Mouse (Mus musculus) kidney, embryonic 14.5 days (tissue): ENCODE measurements at regions not wholly inside any gene's neighbourhood (a gene's known extent, or its start where the extent isn't known, plus 50 kb on each side); places are given as distances from the start of the nearest gene placed in this dataset.
A peak's percentile ranks its signal among the peaks of the same experiment; 100 is the strongest.

Experiments used
- ATAC-seq: fragments of 200-750 bp; cut with Nextera tagmentation; 2 replicates; pipeline ENCODE4 v1.8.0; 2017; ENCODE audit warnings: moderate number of reproducible peaks, mild to moderate bottlenecking, moderate TSS enrichment, moderate library complexity; ENCODE audit not compliant: low FRiP score, low TSS enrichment
- H3K27ac ChIP-seq: fragments of 300-500 bp; sonication (generic); 2 replicates; pipeline ENCODE4 v1.5.1; 2014; ENCODE audit warnings: low read depth, mild to moderate bottlenecking, low read length, moderate library complexity, mixed read lengths
- H3K27me3 ChIP-seq: fragments of 300-500 bp; sonication (generic); 2 replicates; pipeline ENCODE4 v1.6.1; 2014; ENCODE audit warnings: mild to moderate bottlenecking, low read length; ENCODE audit not compliant: control insufficient read depth, insufficient read depth
- H3K36me3 ChIP-seq: fragments of 300-500 bp; sonication (generic); 2 replicates; pipeline ENCODE4 v1.6.1; 2014; ENCODE audit warnings: low read length, mixed read lengths; ENCODE audit not compliant: control insufficient read depth, insufficient read depth
- H3K4me1 ChIP-seq: fragments of 300-500 bp; sonication (generic); 2 replicates; pipeline ENCODE4 v1.6.1; 2014; ENCODE audit warnings: low read length, mixed read lengths; ENCODE audit not compliant: control insufficient read depth, insufficient read depth
- H3K4me2 ChIP-seq: fragments of 300-500 bp; sonication (generic); replicated peaks from 2 replicates; pipeline ENCODE4 v1.6.1; 2014; ENCODE audit warnings: low read depth, mild to moderate bottlenecking, low read length
- H3K4me3 ChIP-seq: fragments of 300-500 bp; sonication (generic); 2 replicates; pipeline ENCODE4 v1.5.1; 2014; ENCODE audit warnings: mild to moderate bottlenecking, low read length
- H3K9ac ChIP-seq: fragments of 300-500 bp; sonication (generic); 2 replicates; pipeline ENCODE4 v1.6.1; 2014; ENCODE audit warnings: low read depth, mild to moderate bottlenecking, low read length, moderate library complexity
- H3K9me3 ChIP-seq: fragments of 300-500 bp; sonication (generic); 2 replicates; pipeline ENCODE4 v1.6.1; 2016; ENCODE audit warnings: low read length; ENCODE audit not compliant: control insufficient read depth
- WGBS: fragments of 180-500 bp; shearing (Covaris S2); extraction: QIAGEN DNeasy Blood & Tissue Kit; methylation state at CpG from one replicate; pipeline ENCODE4 v1.1.7; 2014; 5-methylcytosine and 5-hydroxymethylcytosine counted together

DNA sequence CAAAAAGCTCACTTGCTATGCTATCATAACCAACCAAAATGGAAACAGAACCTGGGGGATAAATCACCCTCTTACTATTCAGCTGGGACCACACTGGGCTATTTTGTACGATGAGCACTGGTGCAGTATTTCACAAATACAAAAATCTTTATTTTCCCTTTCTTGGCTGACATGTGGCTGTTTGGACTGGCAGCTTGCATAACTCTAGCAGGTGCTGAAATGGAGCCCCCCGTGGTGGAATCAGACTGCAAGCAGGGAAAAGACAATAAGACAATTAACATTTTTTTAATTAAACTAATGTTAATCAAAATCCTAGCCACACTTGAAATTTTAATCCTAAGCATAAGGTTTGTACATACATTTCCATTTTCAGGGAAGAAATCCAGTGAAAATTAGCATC, 196.4 kb upstream of the Irx5 start:
- no peaks in the 10 kb centered on the region for H3K36me3 ChIP-seq
- no peak overlapping the region for H3K27ac ChIP-seq
- no peaks in the 10 kb centered on the region for H3K4me1 ChIP-seq
- H3K9me3 ChIP-seq = no peaks in the 10 kb centered on the region; the same call in 1 of the 2 replicates
- no peak overlapping the region for H3K4me2 ChIP-seq
- ATAC-seq = no peak
- H3K27me3 ChIP-seq = peaks cover 2% of the 10 kb centered on the region; the same call in 1 of the 2 replicates
- no peak overlapping the region for H3K9ac ChIP-seq
- H3K4me3 ChIP-seq = no peak overlapping the region
- 70% methylated on average over 2 of the region's 2 CpGs for whole genome bisulfite sequencing

DNA sequence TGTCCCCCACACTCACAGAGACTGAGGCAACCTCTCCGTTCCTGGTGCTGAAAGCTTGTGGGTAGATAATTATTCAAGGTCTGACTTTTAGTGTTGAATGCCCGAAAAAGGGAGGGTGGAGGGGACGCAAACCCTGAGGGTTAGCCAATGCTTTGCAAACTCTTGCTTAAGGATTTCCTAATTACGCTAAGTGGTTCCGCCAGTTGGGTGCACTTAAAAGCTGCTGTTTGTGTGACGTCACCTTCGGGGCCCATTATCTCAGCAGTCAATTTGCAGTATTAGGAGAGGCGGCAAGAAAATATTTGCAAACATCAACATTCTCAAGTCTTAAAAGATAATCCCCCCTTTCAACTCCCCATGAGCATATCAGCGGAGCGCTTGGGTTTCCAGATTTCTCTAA, 199.2 kb upstream of the Irx5 start:
- 49% methylated on average over 10 of the region's 10 CpGs for WGBS
- no peak overlapping the region for H3K4me3 ChIP-seq
- peaks cover 2% of the 10 kb centered on the region; the same call in 1 of the 2 replicates for H3K27me3 ChIP-seq
- H3K9ac ChIP-seq = no peak overlapping the region
- no peaks in the 10 kb centered on the region for H3K4me1 ChIP-seq
- H3K36me3 ChIP-seq = no peaks in the 10 kb centered on the region
- no peak overlapping the region for H3K4me2 ChIP-seq
- no peaks in the 10 kb centered on the region; the same call in 1 of the 2 replicates for H3K9me3 ChIP-seq
- no peak for ATAC-seq
- no peak overlapping the region for H3K27ac ChIP-seq

DNA sequence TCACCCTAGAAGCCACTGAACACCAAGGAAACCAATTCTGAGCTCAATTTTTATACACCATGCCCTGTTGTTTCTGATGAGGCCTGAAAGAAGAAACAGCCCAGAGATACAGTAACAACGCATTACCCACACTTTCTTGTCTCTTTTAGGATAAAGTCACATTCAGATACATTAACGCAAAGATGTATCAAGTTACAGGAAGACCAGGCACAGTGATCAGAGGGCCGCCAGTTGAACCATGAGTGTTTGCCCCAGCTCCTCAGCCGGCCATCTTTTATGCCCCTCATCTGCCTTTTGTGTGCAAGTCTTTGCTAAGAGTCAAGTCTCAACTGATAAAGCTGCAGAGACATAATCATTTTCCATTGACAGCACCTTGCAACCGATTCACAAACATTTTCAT, 204.9 kb upstream of the Irx5 start:
- no peak for ATAC-seq
- whole genome bisulfite sequencing = 70% methylated on average over 5 of the region's 5 CpGs
- Histone ChIP-seq H3K27ac (no peak overlapping the region), H3K27me3 (peaks cover 1% of the 10 kb centered on the region; the same call in 1 of the 2 replicates), H3K9ac (no peak overlapping the region), H3K9me3 (no peaks in the 10 kb centered on the region), H3K4me1 (no peaks in the 10 kb centered on the region), H3K4me2 (no peak overlapping the region), H3K36me3 (no peaks in the 10 kb centered on the region), H3K4me3 (no peak overlapping the region)

DNA sequence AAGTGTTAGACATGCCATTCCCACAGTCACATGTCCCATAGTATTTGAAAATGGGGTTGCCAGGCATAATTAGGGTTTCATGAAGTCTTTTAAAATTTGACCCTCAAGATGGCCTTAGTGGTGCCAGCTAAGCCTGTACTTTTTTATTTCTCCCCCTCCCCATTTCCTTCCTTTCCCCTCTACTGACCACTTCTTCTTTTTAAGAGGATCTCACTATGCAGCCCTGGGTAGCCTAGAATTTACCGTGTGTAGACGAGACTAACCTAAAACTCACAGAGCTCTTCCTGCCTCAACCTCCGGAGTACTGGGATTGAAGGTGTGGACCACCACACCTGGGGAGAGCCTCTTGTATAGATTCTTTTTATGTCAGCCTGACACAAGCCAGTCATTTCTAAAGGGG, 209.8 kb upstream of the Irx5 start:
- H3K4me2 ChIP-seq = no peak overlapping the region
- no peak for ATAC-seq
- no peaks in the 10 kb centered on the region for H3K27me3 ChIP-seq
- no peaks in the 10 kb centered on the region for H3K36me3 ChIP-seq
- no peak overlapping the region for H3K4me3 ChIP-seq
- H3K27ac ChIP-seq = no peak overlapping the region
- H3K9ac ChIP-seq = no peak overlapping the region
- no peaks in the 10 kb centered on the region for H3K4me1 ChIP-seq
- 93% methylated on average over 3 of the region's 3 CpGs for WGBS
- H3K9me3 ChIP-seq = 0 out of 2 replicates have a peak, but pooled peaks cover 3% of the 10 kb centered on the region

DNA sequence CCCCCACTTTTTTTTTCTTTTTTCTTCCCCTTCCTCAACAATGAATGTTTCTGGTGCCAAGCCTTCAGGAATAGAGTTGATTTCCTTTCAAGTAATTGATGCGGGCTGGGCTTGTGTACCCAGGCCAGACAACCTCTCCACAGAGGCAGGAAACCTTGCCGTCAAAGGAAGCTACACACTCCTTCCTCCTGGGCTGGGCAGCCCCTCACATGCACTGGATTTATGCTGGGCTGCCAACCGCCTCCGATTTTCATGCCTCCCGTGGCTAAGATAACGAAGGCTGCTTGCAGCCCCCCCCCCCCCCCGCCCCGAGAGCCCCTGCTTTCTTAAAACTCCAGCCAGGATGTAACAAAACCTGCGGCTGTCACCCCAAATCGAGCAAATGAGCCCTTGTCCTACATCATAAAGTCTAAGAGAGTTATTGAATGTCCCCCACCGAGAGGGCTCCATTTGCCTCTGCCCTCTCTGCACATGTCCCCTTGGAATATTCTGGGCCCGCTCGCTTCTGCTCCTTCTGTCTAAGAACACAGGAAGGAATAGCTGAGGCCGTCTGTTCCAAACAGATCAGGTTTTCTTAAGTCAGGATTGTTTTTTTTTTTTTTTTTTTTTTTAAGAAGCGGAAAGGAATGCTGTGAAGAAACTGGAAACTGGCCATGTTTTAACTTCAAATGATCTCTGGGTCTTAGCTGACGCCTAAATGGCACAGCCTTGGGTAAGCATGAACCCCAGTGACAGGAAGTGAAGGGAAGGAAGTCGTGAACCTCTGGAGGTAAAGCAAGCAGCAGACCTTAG, 220.1 kb upstream of the Irx5 start:
- H3K36me3 ChIP-seq = no peaks in the 10 kb centered on the region
- no peak overlapping the region; the same call in 1 of the 2 replicates for H3K4me2 ChIP-seq
- peaks cover 12% of the 10 kb centered on the region for H3K4me1 ChIP-seq
- no peak overlapping the region for H3K4me3 ChIP-seq
- 5% methylated on average over 17 of the region's 17 CpGs for WGBS
- H3K27ac ChIP-seq = peak overlapping the region; percentile 31; the same call in 1 of the 2 replicates
- peaks cover 21% of the 10 kb centered on the region for H3K27me3 ChIP-seq
- peak; percentile 63; the same call in 1 of the 2 replicates for ATAC-seq
- H3K9me3 ChIP-seq = no peaks in the 10 kb centered on the region
- H3K9ac ChIP-seq = no peak overlapping the region

DNA sequence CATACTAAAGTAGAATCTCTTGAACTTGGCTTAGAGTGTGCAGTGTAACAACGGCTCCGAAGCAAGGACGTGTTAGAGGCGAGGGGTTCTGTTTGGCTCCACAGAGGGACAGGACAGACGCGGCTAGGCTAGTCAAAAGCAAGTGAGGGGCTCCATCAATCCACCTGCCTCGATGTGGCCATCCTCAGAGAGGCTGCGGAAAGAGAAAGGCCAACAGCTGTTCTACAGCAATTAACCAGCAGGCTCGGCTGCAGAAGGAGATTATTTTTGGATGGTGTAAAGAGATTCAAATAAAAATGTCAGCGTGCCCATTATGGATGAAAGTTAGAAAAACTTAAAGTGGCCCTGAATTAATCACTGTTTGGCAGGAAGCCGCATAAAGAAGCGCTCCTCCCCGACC, 221.0 kb upstream of the Irx5 start:
- 11% methylated on average over 13 of the region's 13 CpGs for WGBS
- H3K4me2 ChIP-seq = no peak overlapping the region
- H3K27me3 ChIP-seq = peaks cover 26% of the 10 kb centered on the region
- no peaks in the 10 kb centered on the region for H3K9me3 ChIP-seq
- H3K36me3 ChIP-seq = no peaks in the 10 kb centered on the region
- ATAC-seq = no peak
- no peak overlapping the region for H3K27ac ChIP-seq
- H3K4me3 ChIP-seq = no peak overlapping the region
- peaks cover 12% of the 10 kb centered on the region for H3K4me1 ChIP-seq
- no peak overlapping the region for H3K9ac ChIP-seq

DNA sequence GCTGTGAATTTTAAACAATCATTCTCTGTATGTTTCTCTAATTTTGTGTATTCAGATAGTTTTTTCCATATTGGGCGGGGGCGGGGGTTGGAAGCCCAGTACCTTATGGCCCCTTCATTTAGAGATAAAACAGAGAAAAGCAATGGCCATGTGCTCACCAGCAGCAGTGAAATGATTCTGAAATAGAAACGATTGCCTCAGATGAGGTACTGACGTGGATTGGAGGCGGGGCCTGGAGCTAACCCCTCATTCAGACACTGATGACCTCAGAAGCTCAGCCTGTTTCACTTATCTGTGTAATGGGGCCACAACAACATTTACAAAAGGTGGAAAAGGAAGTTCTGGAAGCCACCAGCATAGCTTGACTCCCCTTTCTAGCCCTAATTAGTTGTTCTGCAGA, 223.0 kb upstream of the Irx5 start:
- Histone ChIP-seq H3K27me3 (peaks cover 29% of the 10 kb centered on the region), H3K36me3 (no peaks in the 10 kb centered on the region), H3K4me3 (no peak overlapping the region), H3K4me2 (no peak overlapping the region), H3K27ac (no peak overlapping the region), H3K4me1 (peaks cover 12% of the 10 kb centered on the region), H3K9ac (no peak overlapping the region), H3K9me3 (no peaks in the 10 kb centered on the region)
- WGBS = 33% methylated on average over 5 of the region's 5 CpGs
- ATAC-seq = no peak

DNA sequence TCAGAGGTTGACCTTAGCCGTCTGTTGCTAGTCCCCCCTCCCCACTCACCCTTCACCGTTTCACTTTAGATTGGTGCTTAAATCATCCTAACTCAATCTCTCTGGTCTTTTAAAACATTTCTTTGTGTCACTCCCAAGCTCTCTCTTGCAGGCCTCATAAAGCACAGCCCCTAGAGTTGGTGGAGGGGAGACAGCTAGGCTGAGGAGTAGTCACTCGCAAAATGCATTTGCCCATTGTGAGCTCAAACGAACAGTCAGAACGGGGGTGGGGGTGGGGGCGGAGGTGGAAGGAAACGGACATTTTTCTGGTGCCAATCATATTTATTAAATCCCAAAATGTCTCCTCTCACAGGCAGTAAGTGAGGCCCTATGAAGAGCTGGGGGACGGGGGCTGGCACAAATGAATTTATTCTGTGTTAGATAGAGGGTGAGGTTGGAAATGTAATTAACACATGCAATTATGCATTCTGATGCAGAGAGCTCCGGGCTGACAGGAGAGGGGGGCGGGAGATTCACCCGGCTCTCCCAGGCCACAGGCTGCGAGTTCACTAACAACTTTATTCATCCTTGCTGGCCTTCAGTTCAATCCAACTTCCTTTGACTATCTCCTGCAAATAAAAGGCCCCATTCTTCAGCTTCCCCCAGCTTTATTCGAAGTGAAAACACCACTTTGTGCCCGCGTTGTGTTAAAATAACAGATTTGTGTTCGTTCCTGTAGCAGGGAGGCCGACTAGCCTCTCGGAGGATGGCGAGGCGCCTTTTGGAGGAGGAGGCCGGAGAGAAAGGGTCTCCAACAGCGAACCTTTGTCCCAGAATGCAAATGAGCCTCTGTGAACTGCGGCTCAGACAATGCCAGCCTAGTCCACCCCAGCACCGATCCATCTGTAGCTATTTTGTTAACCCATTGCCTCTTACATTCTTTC, 223.7 kb upstream of the Irx5 start:
- Histone ChIP-seq H3K9ac (no peak overlapping the region), H3K36me3 (no peaks in the 10 kb centered on the region), H3K4me3 (no peak overlapping the region), H3K4me2 (no peak overlapping the region), H3K27ac (no peak overlapping the region), H3K9me3 (no peaks in the 10 kb centered on the region), H3K4me1 (peaks cover 12% of the 10 kb centered on the region), H3K27me3 (peaks cover 29% of the 10 kb centered on the region)
- ATAC-seq = 0 out of 2 replicates have a peak, but pooled peaks have one; percentile 34
- WGBS = 8% methylated on average over 24 of the region's 24 CpGs

DNA sequence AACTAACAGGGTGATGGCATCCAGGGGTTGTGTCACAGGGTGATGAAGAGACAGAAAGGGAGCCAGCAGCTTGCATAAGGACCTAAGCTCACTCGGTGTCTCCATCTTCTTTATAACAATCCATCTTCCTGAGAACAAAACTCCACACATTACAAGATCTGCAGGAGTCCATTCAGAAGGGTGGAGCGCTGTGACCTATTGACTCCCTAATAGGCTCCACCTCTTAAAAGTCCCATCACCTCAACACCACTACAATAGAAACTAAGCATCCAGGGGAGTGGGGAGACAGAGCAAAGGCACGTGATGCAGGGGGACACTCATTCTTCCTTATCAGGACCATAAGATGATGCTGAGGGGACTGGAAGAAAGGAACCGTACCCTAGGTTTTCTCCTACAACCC, 224.5 kb upstream of the Irx5 start:
- no peak overlapping the region for H3K9ac ChIP-seq
- no peaks in the 10 kb centered on the region for H3K36me3 ChIP-seq
- H3K4me1 ChIP-seq = peaks cover 12% of the 10 kb centered on the region
- peaks cover 29% of the 10 kb centered on the region for H3K27me3 ChIP-seq
- no peak overlapping the region for H3K4me2 ChIP-seq
- no peak overlapping the region for H3K27ac ChIP-seq
- no peaks in the 10 kb centered on the region for H3K9me3 ChIP-seq
- ATAC-seq = no peak
- H3K4me3 ChIP-seq = no peak overlapping the region
- 35% methylated on average over 4 of the region's 4 CpGs for WGBS
